In the genomic region with DNA sequence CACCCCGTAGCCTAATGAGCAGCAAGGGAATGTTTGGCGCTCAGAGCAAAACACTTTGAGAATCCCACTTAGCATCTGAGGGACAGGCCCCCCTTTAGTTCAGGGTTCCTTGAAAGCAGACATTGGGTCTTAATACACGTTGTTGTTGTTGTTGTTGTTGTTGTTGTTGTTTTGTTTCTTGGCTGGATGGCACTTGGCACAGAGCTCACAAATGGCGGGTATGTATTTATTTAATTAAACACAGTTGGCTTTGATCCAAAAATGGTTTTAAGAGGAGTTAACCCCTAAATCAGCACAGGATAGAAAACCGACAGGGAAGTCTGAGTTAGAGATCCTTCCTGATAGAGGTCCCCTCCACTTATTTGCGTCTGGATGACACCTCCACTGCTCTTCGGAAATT, we compare ENCODE assay signal across 9 mouse cellular contexts. TPM values are rescaled to one million over a fixed set of nuclear protein-coding genes. Genes with fewer than 3 reads are reported as not detected.
DNase-seq lines count a peak whose midpoint lies in the region; ATAC-seq lines count a peak whose summit lies in the region.
"Had no signal": no experiment of that assay in that cellular context is flagged by ENCODE, and none has a peak within 500 bp of the region (broad histone marks: within the 10 kb centered on the region; RNA-seq: fewer than 3 reads in every experiment).

No protein-coding gene starts in this region.

- H3K36me3 ChIP-seq in heart, embryonic 13.5 days = no peaks in the 10 kb centered on the region
- H3K36me3 ChIP-seq in hindbrain, embryonic 13.5 days = no peaks in the 10 kb centered on the region
- H3K36me3 ChIP-seq in midbrain, embryonic 11.5 days (ENCODE audit: control insufficient read depth, insufficient read depth, low read length) = no peaks in the 10 kb centered on the region

- H3K27ac ChIP-seq in heart, embryonic 13.5 days (replicated peaks) = no peak overlapping the region
- H3K27ac ChIP-seq in hindbrain, embryonic 13.5 days = no peak overlapping the region
- H3K27ac ChIP-seq in midbrain, embryonic 11.5 days (ENCODE audit: low read depth, low read length) = no peak overlapping the region

- no peak for DNase-seq in heart, postnatal 10 days
- DNase-seq in R1 (ENCODE audit: low read depth, low spot score) = peak; percentile 4
- DNase-seq in midbrain, embryonic 11.5 days (ENCODE audit: low spot score, missing footprints) = peak; percentile 84
- no peak for DNase-seq in thymus, postnatal 14 days
- no peak for DNase-seq in urinary bladder, postnatal 36 days (ENCODE audit: low spot score in 2 of 2)
- no peak for DNase-seq in layer of hippocampus, adult 8-10 months (ENCODE audit: low spot score in 2 of 2)

- H3K4me3 ChIP-seq in heart, embryonic 13.5 days = peak overlapping the region; percentile 70
- H3K4me3 ChIP-seq in hindbrain, embryonic 13.5 days = peak overlapping the region; percentile 54
- H3K4me3 ChIP-seq in midbrain, embryonic 11.5 days (ENCODE audit: low read depth, low read length) = no peak overlapping the region

- H3K27me3 ChIP-seq in heart, embryonic 13.5 days (replicated peaks) = peaks cover 60% of the 10 kb centered on the region
- H3K27me3 ChIP-seq in hindbrain, embryonic 13.5 days = peaks cover 65% of the 10 kb centered on the region
- H3K27me3 ChIP-seq in midbrain, embryonic 11.5 days (ENCODE audit: control insufficient read depth, insufficient read depth, low read length) = peaks cover 39% of the 10 kb centered on the region

- 14% methylated on average over 7 of the region's 7 CpGs for WGBS in heart, embryonic 13.5 days
- 9% methylated on average over 7 of the region's 7 CpGs for WGBS in hindbrain, embryonic 13.5 days
- 6% methylated on average over 7 of the region's 7 CpGs for WGBS in midbrain, embryonic 11.5 days

- H3K9me3 ChIP-seq in heart, embryonic 13.5 days = no peaks in the 10 kb centered on the region
- H3K9me3 ChIP-seq in hindbrain, embryonic 13.5 days = no peaks in the 10 kb centered on the region
- no peaks in the 10 kb centered on the region for H3K9me3 ChIP-seq in midbrain, embryonic 11.5 days (ENCODE audit: control insufficient read depth, low read length)

- H3K4me2 ChIP-seq in heart, embryonic 13.5 days = peak overlapping the region; percentile 100
- peak overlapping the region; percentile 98 for H3K4me2 ChIP-seq in hindbrain, embryonic 13.5 days
- H3K4me2 ChIP-seq in midbrain, embryonic 11.5 days = peak overlapping the region; percentile 65

- peak overlapping the region; percentile 78 for H3K9ac ChIP-seq in heart, embryonic 13.5 days
- 0 out of 2 replicates have a peak overlapping the region, but pooled peaks have one; percentile 73 for H3K9ac ChIP-seq in hindbrain, embryonic 13.5 days
- H3K9ac ChIP-seq in midbrain, embryonic 11.5 days (ENCODE audit: low read length) = no peak overlapping the region

- intact Hi-C loops in heart, postnatal 10 days (cut with DNase I) = loop anchor here (5.0 kb wide), 2 partner anchors 40 to 120 kb away; no protein-coding TSS in a partner anchor

- H3K4me1 ChIP-seq in heart, embryonic 13.5 days = peaks cover 21% of the 10 kb centered on the region
- peaks cover 30% of the 10 kb centered on the region for H3K4me1 ChIP-seq in hindbrain, embryonic 13.5 days (replicated peaks)
- H3K4me1 ChIP-seq in midbrain, embryonic 11.5 days (ENCODE audit: control insufficient read depth, insufficient read depth, low read length) = peaks cover 14% of the 10 kb centered on the region

- no peak for ATAC-seq in heart, embryonic 13.5 days (ENCODE audit: extremely low read depth, insufficient number of reproducible peaks, low FRiP score, low TSS enrichment)
- ATAC-seq in hindbrain, embryonic 13.5 days (ENCODE audit: low FRiP score) = no peak
- ATAC-seq in midbrain, embryonic 11.5 days (ENCODE audit: low FRiP score) = no peak

RNA-seq across cellular contexts. Expression of a gene that starts 0.9 kb away (rescaled TPM):
- 2.8 TPM in 2 replicates for polyA plus RNA-seq in heart, embryonic 13.5 days (2015; fragmentation: Nextera tagmentation; extraction: Ambion mirVana)
- total RNA-seq in heart, postnatal 10 days (2021) = 1 to 10 TPM in 1 of 2 experiments, under 1 TPM in 1; 0.84 to 2.0 TPM
- polyA plus RNA-seq in hindbrain, embryonic 13.5 days (2015; fragmentation: Nextera tagmentation; extraction: Ambion mirVana) = 1.7 and 1.9 TPM in 2 replicates
- polyA plus RNA-seq in midbrain, embryonic 11.5 days (2014; fragmentation: Nextera tagmentation; extraction: Ambion mirVana) = 0.19 and 0.26 TPM in 2 replicates
- total RNA-seq in layer of hippocampus, adult 8-10 months (2022) = 10 to 100 TPM; 34.2 to 50.2 (median 44.5) TPM
- polyA plus RNA-seq: small intestine, adult 2 months had no signal

Comparison
In these comparisons a context has a peak if more than half of its experiments do, and no peak if none do; other contexts are left out.
1. DNase-seq: peak in R1 (single experiment) and midbrain, embryonic 11.5 days (single experiment); none in heart, postnatal 10 days (0 of 2), thymus, postnatal 14 days (single experiment), urinary bladder, postnatal 36 days (0 of 2) and layer of hippocampus, adult 8-10 months (0 of 2).
2. Peak in every context shown above with its lines, with median percentiles within 50 percentile points of each other: H3K4me2 ChIP-seq.